Mouse (Mus musculus) gastrocnemius, adult 8-10 months (tissue): Measurements from ENCODE around the gene Thsd7a. TPM values are rescaled to one million over a fixed set of nuclear protein-coding genes. Genes with fewer than 3 reads are reported as not detected.

Experiments
- DNase-seq, 2 experiments: peaks; one replicate each; pipeline ENCODE4 v3.0.0; 2022; ENCODE audit warnings: low spot score in 2 of 2
- total RNA-seq, 4 experiments: library from RNA; stranded (reverse); gene quantifications; 2 replicates each; pipeline ENCODE4 v1.2.4; 2022

The Thsd7a gene
- total RNA-seq, 4 experiments from 2014 or later, result 1.4 to 3.4 (median 1.9) TPM

DNA sequence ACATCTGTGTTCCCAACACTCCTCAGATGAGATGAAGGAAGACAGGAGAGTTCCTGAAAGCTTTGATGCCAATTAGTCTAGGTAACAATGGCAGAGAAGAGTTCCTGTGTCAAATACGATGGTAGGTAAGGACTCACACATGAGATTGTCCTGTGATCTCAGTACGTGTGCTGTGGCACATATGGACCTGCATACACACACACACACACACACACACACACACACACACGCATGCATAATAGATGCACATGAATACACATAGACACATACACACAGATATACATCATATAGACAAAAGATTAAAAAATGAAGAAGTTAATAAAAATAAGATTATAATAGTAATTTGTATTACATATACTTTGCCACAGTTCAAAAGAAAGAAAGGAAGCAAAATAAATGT lies 56.0 kb downstream of the Thsd7a start:
- DNase-seq, result no peak

DNA sequence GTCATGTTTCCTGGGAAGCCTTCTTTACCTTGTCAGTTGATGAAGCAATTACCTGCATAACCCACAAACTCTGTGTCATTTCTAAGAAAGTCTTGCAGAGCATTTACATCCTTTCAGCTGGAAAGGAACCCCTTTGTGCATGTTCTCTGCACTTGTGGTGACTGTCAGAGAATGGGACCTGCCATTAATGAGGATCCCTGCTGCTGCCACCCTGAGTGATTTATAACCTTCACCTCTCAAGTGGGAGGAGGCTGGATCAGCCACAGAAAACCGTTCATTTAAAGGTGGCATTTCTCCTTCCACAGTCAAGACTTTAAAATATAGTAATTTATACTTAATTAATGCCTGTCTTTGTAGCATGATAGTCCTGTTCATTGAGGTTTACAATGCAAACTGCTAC lies 99.6 kb downstream of the Thsd7a start:
- no peak for DNase-seq

DNA sequence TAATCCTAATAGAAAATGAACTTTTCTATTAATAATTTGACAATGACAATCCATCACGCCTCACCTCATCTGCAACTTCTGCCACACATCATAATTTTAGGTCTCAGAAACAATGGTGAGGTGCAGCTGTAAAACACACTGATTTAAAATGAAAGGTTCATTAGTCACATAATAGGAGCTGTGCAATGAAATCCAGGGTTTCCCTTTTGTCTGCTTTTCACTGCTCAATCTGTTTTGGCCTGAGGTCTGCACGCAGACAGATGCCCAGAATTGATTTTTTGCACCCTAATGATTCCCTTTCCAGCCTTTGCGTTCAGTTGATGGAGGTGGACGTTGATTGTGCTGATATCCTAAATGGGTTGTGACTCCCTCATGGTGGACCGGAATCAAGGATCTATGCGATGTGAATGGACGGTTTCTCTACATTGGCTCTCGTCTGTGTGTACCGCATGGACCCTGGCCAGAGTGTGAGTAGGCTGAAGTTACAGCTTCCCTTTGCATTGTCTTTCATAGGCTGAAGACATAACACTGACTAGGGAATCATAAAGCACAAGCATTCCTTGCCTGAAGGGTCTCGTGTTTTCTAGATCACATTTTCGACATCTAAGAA lies 120.5 kb downstream of the Thsd7a start:
- no peak for DNase-seq

DNA sequence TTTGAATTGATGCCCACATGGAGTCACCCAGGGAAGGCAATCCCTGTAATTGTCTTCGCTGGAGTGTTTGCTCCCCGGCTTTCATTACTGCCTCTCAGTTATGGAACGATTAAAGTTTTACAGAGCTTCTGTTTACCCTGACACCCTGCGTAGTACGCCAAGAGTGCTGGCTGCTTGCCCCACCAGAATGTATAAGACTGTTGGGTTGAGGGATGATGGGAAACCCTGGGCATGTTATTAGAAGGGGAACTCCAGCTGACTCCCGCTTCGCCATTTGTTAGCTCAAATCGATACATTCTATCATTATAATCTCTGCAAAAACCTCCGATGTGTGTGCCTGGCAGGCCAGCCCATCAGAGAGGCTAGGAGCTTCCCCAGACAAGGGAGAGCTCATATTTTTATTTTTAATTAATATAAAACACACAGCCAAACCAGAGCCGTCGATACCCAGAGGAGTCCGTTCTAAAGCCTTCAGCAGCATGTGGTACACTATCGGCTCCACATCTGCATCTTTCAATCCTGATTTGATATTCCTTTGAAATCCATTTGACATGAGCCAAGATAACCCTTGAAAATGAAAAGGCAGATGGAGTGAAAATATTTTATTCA lies 142.5 kb downstream of the Thsd7a start:
- DNase-seq, result no peak

DNA sequence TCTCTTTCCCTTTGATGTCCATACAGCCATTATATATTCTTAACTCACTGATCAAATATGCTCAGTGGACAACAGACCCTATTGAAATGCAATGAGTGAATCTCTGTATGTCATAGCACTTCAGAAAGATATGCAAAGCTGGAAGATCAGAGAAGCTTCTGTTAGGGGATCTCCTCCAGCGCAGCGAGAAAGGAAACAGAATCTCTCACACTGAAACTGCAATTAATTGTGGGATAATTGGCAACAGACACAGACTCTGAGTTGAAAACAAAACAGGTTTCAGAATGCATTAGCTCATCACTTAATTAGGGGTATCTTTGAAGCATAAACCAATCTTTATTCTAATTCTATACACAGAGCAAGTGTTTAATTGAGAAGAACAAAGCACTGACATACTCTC lies 146.3 kb downstream of the Thsd7a start:
- DNase-seq, result no peak

DNA sequence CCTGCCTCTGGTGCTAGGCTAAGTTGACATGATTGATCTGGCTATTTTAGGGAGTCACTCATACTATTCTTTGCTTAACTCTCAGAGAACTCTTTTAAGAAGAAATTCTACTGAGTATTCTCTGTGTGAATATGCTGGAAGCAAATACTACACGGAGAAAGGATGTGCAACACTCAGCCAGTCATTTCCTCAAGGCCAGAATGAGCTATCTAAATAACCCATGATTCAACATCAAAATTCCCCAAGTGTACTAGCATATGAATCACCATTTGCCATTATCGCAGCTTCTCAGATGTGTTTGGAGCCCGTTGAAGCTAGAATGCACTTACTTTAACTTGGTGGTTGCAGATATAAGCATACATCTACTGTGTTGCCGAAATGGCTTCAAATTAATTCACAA lies 147.0 kb downstream of the Thsd7a start:
- no peak for DNase-seq

DNA sequence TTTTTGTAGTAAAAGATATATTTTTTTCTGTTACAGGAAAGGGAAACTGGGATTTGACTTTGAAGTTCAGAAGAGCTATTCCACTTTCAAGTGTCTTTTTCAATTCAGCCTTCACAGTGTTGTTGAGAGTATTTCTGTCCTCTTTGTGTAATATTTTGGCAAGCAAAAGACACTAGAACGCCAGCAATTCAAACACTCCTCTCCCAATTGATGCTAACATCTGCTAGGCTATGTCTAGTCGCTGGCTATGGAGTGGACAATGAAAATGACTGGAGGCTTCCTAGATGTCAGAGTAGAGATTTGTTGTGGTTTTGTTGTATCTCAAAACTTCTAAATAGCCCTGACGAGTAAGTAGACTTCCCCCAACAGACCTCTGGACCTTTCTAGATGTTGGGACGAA lies 164.8 kb downstream of the Thsd7a start:
- DNase-seq, result no peak

DNA sequence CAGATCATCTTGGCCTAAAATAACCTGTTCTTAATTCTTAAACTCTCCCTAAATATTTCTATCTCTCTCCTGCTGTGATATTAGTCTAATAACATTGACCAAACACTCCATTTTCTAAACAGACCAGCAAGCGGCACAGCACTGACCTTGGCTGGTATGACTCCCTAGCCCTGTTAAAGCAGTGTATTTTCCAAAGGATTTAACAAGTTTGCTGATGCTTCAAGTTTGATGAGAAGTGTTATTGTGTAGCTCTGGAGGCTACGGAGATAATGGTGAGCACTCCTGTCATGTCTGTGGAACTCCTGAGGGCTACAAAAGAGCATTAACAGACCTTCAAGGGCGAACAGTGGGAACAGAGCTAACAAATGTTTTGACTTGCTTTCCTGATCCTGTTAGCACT lies 168.1 kb downstream of the Thsd7a start:
- DNase-seq, result no peak

DNA sequence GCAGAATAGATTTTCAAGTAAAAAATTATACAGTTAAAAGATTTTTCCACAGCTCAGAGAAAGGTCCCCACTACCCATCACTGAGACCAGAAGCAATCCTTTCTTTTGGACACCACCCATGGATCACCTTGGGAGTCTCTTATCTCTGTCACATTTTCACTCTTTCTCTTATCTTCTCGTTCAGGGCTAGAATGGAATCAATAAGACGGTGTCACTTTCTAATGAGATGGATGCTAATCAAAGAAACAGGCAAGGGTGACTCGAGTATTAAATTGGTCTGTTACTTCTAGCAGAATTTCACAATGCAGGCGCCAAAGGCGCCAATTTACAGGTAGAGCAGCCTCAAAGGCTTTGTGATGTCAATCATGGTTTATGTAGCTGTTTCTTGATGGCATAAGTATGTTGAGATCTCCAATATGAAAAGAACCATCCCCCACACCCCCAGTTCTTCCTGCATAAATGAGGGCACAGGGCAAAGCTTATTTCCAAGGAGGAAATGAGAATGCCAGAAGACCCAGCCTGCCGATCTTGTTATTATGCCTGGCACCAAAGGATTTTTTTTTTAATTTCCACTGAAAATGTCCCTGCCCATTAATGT lies 173.5 kb downstream of the Thsd7a start:
- DNase-seq, result no peak

DNA sequence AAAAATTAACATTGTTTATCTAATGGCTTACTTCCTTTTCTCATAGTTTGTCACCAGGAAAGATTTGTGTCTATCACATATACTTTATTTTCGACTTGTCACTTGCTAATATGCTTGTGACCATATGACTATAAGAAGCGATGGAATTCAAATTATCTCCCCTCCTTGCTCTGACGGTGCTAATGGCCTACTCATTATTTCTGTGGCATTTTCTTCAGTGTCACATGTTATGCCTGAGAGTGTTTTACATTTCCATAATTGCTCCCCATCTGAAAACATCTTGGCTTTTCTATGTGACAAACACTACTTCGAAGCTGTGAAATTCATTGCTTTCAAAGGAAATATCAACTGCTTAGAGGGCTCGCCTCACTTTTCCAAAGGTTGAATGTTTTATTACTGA lies 177.0 kb downstream of the Thsd7a start:
- no peak for DNase-seq

DNA sequence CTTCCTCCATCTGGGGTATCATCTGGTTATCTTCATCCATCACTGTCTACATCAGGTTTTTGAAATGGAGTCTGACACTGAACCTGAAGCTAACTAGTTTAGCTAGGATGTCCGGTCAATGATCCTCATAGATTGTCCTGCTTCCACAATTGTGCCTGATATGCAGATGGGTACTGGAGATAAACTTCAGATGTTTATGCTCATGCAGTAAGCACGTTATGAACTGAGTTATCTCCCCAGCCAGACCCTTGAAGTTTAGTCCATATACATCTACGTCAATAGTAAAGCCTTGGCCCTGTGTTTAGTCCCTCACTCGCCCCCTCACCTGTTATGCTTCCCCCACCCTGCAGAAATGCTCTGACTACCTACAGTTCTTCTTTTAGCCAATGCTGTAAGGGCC lies 184.1 kb downstream of the Thsd7a start:
- DNase-seq, result no peak

DNA sequence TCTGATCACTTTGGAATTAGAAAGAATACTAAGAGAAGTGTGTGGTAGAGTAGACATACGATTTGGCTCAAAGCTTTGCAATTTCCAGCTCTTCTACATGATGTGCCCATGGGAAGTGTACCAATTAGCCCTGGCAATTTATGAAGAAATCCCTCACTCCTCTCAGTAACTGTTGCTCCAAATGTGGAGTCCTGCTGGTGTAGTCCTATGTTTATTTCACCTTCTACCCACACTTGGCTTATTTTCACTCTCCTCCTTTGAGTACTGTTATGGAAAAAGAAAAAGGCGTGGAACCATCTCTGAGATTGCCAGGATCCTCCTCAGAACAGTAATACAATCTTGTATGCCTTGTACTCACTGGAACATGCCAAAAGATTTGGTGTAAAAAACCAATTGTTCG lies 186.9 kb downstream of the Thsd7a start:
- no peak for DNase-seq

DNA sequence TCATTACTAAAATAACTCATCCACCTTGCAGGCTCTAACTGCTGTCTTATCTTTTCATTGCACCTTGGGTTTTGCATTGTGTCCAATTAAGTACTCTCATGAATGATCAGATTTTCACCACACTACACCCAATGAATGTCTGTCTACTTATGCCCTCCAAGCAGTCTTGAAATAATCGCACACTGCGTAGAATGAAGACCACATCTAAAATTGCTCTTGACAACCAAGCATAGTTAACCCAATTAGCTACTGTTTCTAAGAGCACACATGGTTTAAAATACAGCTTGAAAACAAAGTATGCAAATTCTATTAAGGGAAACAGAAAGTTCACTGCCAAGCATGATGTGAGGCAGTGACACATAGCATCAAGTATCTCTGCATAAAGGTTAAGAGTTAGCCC lies 188.7 kb downstream of the Thsd7a start:
- no peak for DNase-seq

DNA sequence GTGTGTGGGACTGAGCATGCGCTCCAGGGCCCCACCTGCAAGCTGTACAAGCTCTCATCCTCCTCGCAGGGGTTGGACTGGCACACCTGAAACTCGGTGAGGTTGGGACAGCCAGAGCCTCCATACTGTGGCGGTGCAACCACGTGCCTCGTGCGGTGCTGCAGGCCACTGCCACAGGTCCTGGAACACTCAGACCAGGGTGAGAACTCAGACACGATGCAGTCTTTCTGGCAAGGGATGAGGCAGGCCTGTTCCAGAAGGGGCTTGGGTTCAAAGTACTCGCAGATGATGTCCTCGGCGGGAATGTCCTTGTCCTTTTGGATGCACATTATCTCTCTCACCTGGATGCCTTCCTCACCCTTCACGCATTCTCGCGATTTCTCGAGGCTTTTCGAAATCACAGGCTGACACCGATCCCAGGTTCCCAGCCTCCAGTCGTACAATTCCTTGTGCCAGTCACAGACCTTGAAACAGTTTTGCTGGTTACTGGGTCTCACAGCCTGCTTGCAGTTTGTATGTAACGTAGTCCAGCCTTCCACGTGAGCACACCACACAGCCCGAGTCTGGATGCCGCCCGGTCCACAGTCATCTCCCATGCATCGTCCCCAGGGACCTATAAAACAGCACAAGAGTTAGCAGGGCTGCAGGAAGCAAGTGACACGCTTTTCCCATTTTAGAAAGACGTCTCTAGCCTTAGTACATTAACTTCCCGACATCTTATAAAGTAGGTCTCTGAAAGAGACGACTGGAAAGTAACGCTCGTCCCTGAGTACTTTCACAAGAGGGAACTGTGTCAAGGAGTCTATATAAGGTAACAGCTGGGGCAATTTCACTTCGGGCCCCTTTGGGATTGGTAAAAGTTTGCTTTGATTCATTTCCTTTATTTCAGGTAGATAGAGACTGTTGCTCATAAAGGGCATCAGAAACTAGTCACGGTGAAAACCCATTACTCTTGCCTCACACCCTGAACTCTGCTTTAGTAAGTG lies 193.8 kb downstream of the Thsd7a start:
- DNase-seq, result no peak

DNA sequence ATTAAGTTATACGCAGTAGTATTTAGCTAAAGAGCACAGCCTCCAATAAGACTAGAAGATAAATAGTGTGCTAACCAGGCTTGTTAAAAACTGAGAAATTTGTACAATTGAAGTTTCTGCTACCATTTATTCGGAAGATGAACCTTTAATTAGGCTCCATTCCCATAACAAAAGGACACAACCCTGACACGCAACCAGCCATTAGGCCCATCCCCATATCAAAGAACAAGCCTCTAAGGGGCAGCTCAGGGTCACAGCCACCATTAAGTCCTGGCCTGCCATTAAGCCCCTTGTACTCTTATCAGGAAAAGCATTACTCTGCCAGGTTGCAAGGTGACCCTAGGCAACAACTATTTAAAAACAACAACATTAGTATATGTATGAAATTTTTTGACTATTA lies 198.0 kb downstream of the Thsd7a start:
- DNase-seq, result no peak

DNA sequence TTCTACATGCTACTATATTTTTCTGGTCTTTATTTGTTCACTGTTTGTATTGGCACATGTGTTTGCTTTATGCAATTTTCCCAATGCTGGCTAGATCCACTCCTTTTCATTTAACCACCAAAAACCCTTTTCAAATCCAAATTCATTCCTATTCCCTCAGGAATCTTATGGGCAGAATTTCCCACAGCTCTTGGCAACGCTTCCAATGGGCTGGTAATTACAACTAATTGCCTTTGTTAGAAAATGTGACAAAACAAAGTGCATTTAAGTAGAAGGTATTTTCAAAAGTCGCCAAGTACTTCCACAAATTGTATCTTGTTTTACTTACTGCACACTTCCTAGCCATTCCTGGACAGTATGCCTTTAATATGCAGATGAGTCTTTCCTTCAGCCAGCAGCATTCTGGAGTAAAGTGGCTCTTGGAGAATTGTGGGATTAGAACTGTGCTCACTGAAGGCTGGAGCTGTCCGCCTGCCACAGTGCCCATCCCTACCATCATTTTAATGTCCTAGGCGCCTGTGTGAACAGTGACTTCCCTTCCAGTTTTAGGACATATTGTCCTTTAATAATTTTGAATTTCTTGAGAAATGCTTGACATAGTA lies 199.1 kb downstream of the Thsd7a start:
- DNase-seq, result no peak

DNA sequence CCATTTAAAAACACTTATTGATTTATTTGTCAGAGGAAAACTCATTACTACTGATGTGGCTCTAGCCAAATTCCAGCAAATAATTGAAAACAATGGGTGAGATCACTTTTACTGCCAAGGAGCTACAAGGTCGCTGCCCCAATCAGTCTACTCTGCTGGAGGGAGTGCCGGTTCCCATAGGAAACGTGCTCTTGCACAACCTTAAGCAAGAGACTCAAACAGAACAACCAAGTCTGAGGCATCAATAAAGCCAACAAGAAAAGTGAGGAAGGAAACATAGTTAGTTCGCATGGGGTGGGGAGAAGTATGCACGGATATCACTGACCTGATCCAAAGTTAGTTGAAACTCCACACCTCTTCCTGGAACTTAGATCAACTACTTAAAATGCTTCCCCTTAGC lies 205.1 kb downstream of the Thsd7a start:
- DNase-seq, result no peak

DNA sequence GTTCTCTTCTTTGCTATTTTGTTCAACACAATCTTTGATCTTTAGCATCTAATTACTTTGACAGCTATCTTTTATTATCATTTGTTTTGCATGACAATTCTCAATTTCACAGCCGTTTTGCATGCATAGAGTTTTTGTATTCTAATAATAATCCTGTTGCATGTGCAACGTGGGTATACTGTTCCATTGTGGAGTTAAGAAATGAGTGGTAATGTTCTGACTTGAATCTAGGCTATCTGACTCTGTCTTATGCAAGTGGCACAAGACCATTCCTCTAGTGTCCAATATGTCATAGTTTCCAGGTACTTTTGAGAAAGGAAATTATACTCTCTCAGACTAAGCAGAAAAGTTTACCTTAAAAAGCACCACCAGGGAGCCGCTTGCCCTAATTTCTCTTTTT lies 206.7 kb downstream of the Thsd7a start:
- DNase-seq, result no peak

DNA sequence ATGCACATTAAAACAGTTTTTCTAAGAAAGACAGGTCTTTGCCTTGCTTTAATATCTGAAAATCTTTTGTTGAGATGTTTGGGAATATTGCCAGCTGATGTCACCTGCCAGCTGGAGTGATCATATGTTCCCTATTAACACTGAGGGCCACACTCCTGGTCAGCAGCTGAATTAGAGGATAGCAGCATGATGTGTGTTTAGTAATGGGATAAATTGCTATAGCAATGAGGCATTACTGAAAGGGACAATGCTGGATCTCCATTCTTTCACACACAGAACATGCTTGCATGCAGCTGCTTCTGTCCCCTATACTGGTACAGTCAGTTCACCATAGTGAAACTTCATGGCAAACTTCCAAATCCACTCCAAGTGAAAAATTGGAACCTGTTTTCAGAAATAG lies 230.1 kb downstream of the Thsd7a start:
- no peak for DNase-seq

DNA sequence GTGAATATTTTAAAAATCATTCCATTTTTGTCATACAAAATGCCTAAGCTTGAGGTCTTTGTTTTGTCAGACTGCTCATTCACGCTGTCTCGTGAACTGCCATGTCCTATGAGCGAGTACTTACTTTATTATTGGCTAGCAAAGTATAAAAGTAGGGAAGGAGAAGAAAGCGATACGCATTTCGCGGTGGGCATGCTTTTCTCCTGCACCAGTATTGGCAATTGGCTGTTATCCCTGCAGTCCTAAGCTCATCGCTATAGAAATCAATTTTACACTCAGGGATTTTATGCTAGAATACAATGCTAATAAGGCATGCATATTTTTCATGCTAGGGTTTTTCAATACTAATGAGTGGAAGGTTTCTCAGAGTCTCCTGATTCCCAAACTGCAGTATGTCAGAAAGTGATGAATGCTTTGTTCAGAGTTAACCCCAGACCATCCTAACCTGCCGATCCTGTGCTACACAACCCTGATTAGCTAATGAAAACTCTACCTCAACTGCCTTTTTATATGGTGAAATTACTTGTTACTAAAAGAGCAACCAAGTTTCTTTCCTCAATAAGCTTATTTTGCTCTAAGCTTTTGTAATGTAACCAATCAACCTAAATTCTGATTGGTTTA lies 230.8 kb downstream of the Thsd7a start:
- DNase-seq, result no peak

DNA sequence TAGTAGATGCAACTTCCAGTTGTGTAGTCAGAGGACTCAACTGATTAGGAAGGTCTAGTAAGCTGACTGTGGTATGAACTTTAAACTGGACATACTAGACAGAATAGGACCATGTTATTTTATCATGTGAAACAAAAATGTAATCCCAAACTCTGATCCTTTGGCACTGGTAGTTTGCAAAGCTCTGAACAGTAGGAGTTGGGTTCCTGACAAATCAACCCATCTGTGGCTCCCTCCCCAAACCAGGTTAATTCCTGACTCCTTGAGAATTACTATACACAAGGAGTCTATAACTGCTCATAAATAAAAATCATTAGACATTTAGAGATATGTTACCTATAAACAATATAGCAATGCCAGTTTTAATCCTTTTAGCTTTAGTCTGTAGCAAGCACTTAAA lies 231.5 kb downstream of the Thsd7a start:
- no peak for DNase-seq
